Mouse (Mus musculus) liver, adult 2 months (tissue): ENCODE measurements at regions not wholly inside any gene's neighbourhood (a gene's known extent, or its start where the extent isn't known, plus 50 kb on each side); places are given as distances from the start of the nearest gene placed in this dataset.
A peak's percentile ranks its signal among the peaks of the same experiment; 100 is the strongest.

Source experiments
- DNase-seq: peaks from one replicate; pipeline ENCODE4 v3.0.0-alpha.2; 2011; ENCODE audit warnings: low read depth, low spot score; ENCODE audit errors: extremely low read depth
- H3K27ac ChIP-seq: fragments of 200-500 bp; replicated peaks from 2 replicates; pipeline ENCODE4 v1.5.1; 2012; ENCODE audit warnings: low read depth, mild to moderate bottlenecking, control low read depth, inconsistent platforms, low read length; ENCODE audit not compliant: insufficient read depth
- H3K27me3 ChIP-seq: fragments of 200-500 bp; 2 replicates; pipeline ENCODE4 v1.6.1; 2012; ENCODE audit warnings: mild to moderate bottlenecking, moderate library complexity, low read length, inconsistent platforms; ENCODE audit not compliant: control insufficient read depth, insufficient read depth
- H3K36me3 ChIP-seq: fragments of 200-500 bp; 2 replicates; pipeline ENCODE4 v1.6.1; 2012; ENCODE audit warnings: low read length, inconsistent platforms; ENCODE audit not compliant: control insufficient read depth, insufficient read depth
- H3K4me1 ChIP-seq: fragments of 200-500 bp; 2 replicates; pipeline ENCODE4 v1.6.1; 2011; ENCODE audit warnings: low read length; ENCODE audit not compliant: control insufficient read depth, insufficient read depth
- H3K4me3 ChIP-seq: fragments of 200-500 bp; 2 replicates; pipeline ENCODE4 v1.5.1; 2011; ENCODE audit warnings: low read depth, mild to moderate bottlenecking, control low read depth, low read length, moderate library complexity; ENCODE audit not compliant: insufficient read depth
- H3K79me2 ChIP-seq: fragments of 200-500 bp; 2 replicates; pipeline ENCODE4 v1.6.1; 2012; ENCODE audit warnings: inconsistent platforms, mild to moderate bottlenecking, low read length, moderate library complexity; ENCODE audit not compliant: control insufficient read depth, insufficient read depth
- H3K9ac ChIP-seq: fragments of 200-500 bp; 2 replicates; pipeline ENCODE4 v1.6.1; 2012; ENCODE audit warnings: low read depth, mild to moderate bottlenecking, control low read depth, inconsistent platforms, low read length
- CTCF ChIP-seq: fragments of 200-500 bp; IDR thresholded peaks from 2 replicates; pipeline ENCODE4 v1.5.1; 2011; ENCODE audit warnings: low read depth, low read length, control low read depth
- POLR2A ChIP-seq: fragments of 200-500 bp; IDR thresholded peaks from 2 replicates; pipeline ENCODE4 v1.6.1; 2011; ENCODE audit warnings: low read length, control low read depth; ENCODE audit not compliant: insufficient read depth; ENCODE audit errors: extremely low read depth
- WGBS: fragments of 180-500 bp; shearing (Covaris S2); methylation state at CpG from one replicate; pipeline ENCODE4 v1.1.7; 2018; 5-methylcytosine and 5-hydroxymethylcytosine counted together

DNA sequence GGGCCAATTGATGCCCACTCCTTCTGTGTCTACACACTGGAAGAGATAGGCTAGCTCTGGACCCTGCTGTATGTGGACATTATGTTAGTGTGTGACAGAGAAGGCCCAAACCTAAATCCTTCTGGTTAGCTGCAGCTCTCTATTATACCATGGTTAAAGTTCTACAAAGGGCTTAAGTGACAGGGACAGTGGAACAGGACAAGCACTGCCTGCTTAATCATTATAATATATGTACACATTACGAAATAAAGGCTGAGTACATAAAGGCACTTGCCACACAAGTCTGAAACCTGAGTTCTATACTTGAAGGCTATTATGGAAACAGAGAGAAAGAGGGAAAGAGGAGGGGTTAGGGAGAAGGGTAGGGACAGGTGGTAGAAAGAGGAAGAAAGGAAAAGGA, 55.2 kb downstream of the Rdh14 start:
- Histone ChIP-seq H3K79me2 (no peaks in the 10 kb centered on the region), H3K27ac (no peak overlapping the region), H3K27me3 (no peaks in the 10 kb centered on the region), H3K36me3 (no peaks in the 10 kb centered on the region), H3K9ac (no peak overlapping the region), H3K4me3 (no peak overlapping the region), H3K4me1 (no peaks in the 10 kb centered on the region; the same call in 1 of the 2 replicates)
- TF ChIP-seq POLR2A (no peak), CTCF (no peak)
- WGBS = 27% methylated on average over 1 of the region's 1 CpGs
- peak; percentile 47 for DNase-seq

DNA sequence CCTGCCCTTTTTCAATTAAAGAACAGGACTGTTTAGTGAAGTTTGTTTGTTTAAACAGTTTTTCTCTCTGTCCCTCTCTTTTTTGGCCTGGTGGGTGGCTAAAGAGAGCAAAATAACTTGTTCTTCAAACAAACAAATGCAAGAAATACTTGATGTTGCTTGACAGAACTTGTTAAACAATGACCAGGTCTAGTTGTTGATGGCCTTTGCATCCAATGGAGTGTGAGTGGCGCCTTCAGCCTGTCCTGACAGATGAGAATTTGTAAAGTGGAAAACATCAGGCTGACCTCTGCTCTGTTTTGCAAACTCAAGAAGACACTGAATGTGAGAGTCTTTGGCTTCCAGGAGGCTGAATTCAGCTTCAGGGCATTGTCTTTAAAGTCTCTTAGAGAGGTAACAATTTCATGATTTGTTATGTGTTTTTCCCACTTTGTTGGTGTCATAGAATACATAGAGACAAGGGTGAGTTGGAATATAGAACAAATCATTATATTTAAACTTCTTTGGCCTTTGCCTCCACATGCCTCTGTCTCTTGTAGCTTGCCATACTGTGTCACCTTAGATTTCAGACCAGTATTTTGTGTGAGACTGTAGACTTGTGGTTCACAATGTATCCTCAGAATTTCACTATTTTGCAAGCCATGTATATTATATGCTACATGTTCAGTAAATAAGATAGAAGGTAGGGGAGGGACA, 67.5 kb downstream of the Rdh14 start:
- Histone ChIP-seq H3K4me3 (no peak overlapping the region), H3K27ac (no peak overlapping the region), H3K27me3 (no peaks in the 10 kb centered on the region), H3K79me2 (no peaks in the 10 kb centered on the region), H3K36me3 (no peaks in the 10 kb centered on the region), H3K9ac (no peak overlapping the region), H3K4me1 (no peaks in the 10 kb centered on the region)
- WGBS = 80% methylated on average over 1 of the region's 1 CpGs
- no peak for TF ChIP-seq CTCF
- no peak for TF ChIP-seq POLR2A
- no peak for DNase-seq

GRCm38 (mm10) chr12:10461796-10462195, 71.2 kb downstream of the Rdh14 start:
- no peaks in the 10 kb centered on the region for H3K79me2 ChIP-seq
- H3K36me3 ChIP-seq = no peaks in the 10 kb centered on the region
- WGBS = 84% methylated on average over 7 of the region's 7 CpGs
- H3K9ac ChIP-seq = no peak overlapping the region
- TF ChIP-seq CTCF = no peak
- no peak for TF ChIP-seq POLR2A
- no peak for DNase-seq
- no peaks in the 10 kb centered on the region for H3K27me3 ChIP-seq
- no peak overlapping the region for H3K27ac ChIP-seq
- H3K4me1 ChIP-seq = no peaks in the 10 kb centered on the region
- no peak overlapping the region for H3K4me3 ChIP-seq

GRCm38 (mm10) chr12:10462956-10463355, 72.4 kb downstream of the Rdh14 start:
- no peak overlapping the region for H3K27ac ChIP-seq
- H3K9ac ChIP-seq = no peak overlapping the region
- no peak for TF ChIP-seq POLR2A
- TF ChIP-seq CTCF = no peak
- no peaks in the 10 kb centered on the region for H3K4me1 ChIP-seq
- H3K27me3 ChIP-seq = no peaks in the 10 kb centered on the region
- WGBS = 58% methylated on average over 3 of the region's 3 CpGs
- H3K36me3 ChIP-seq = no peaks in the 10 kb centered on the region
- no peak for DNase-seq
- H3K79me2 ChIP-seq = no peaks in the 10 kb centered on the region
- no peak overlapping the region for H3K4me3 ChIP-seq

GRCm38 (mm10) chr12:10473986-10474385, 83.4 kb downstream of the Rdh14 start:
- Histone ChIP-seq H3K4me3 (no peak overlapping the region), H3K9ac (no peak overlapping the region), H3K36me3 (no peaks in the 10 kb centered on the region), H3K4me1 (no peaks in the 10 kb centered on the region), H3K79me2 (no peaks in the 10 kb centered on the region), H3K27ac (no peak overlapping the region), H3K27me3 (no peaks in the 10 kb centered on the region)
- no peak for TF ChIP-seq POLR2A
- no peak for TF ChIP-seq CTCF
- WGBS = 94% methylated on average over 1 of the region's 1 CpGs
- no peak for DNase-seq

DNA sequence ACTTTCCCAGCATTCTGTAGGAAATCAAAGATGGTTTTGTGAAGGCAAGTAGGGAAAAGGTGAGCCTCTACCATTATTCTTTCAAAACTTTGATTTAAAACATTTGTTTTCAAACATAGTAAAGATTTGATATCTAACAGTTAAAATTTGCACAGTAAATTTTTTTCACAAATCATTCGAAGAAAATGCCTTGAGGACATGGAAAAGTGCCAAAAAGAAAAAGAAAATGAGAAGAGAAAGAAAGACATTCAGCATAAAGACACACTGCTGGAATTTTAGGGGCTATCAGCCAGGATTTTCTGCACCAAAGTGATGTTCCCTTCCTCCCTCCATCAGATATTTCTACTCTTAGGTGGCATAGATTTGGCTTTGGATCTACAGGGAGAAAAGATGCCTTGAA, 90.2 kb downstream of the Rdh14 start:
- H3K4me1 ChIP-seq = no peaks in the 10 kb centered on the region
- H3K4me3 ChIP-seq = no peak overlapping the region
- H3K79me2 ChIP-seq = no peaks in the 10 kb centered on the region
- no peaks in the 10 kb centered on the region for H3K27me3 ChIP-seq
- H3K36me3 ChIP-seq = no peaks in the 10 kb centered on the region
- no peak overlapping the region for H3K9ac ChIP-seq
- no peak for DNase-seq
- H3K27ac ChIP-seq = no peak overlapping the region
- TF ChIP-seq CTCF = no peak
- TF ChIP-seq POLR2A = no peak
- WGBS = 63% methylated on average over 1 of the region's 1 CpGs
